Mouse (Mus musculus): ENCODE results near the gene St13. TPM values are rescaled to one million over a fixed set of nuclear protein-coding genes. Genes with fewer than 3 reads are reported as not detected.
A peak's percentile ranks its signal among the peaks of the same experiment; 100 is the strongest.

The St13 gene
- total RNA-seq, 2 experiments from 2014 or later = 122 TPM

- DNase-seq = no peak
Measured at GRCm38 (mm10) chr15:81365246-81365645, 34.6 kb downstream of the St13 start.

DNA sequence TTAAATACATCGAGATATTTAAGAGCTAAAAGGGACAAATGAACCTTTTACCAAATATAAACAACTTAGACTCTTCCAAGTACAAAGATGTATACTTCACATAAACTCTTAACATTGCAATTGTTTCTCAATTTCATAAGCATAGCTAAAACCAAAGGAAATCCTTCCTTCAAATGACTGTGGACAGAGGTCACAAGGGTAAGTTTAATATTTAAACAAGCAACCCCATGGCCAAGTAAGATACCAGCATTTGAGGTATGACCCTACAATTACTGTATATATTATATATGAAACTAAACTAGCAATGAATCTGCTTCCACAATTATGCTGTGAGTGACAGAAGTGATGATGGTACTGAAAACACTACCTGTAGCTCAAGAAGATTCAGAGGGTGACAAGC, 35.6 kb downstream of the St13 start:
- no peak for DNase-seq

DNA sequence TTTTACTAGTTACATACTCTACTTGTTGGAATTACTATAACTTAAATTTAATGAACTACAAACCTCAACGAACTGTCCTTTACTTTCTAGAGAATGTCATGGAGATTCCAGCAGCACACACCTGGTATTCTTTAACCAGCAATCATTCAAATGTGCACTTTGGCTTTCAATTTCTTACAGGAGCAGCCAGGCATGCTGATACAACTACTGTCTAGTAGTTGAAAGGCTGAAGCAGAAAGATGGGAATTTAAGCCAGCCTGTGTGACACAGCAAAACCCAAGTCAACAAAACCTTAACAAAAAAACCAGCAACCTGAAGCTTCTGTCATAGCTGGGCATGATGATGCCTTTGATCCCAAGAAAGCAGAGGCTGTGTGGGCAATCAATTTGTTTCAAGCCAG, 37.4 kb downstream of the St13 start:
- DNase-seq = no peak

- DNase-seq = peak in 1 of 2 experiments; percentile 19
Measured at GRCm38 (mm10) chr15:81361417-81362015, 38.4 kb downstream of the St13 start.

DNA sequence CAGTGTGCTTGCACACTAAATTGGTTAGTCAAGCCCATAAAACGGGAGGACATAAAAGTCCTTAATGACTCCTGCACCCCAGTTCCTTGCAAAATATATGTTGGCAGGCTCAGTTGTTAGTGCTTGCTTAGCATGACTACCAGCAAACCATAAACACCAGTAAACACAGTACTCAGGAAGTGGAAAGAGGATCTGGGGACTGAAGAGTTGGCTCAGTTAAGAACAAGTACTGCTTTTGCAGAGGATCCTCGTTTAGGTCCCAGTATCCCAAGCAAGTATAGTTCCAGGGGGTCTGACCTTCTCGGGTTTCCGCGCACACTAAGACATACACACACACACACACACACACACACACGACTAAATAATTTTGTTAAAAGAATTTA, 38.9 kb downstream of the St13 start:
- no peak for DNase-seq

GRCm38 (mm10) chr15:81360345-81361021, 39.4 kb downstream of the St13 start, which contains the start of gene Slc25a17:
TSS of gene Slc25a17 (minus strand) at chr15:81360812.
- DNase-seq = peak; percentile 98

GRCm38 (mm10) chr15:81359421-81359820, 40.5 kb downstream of the St13 start:
- no peak for DNase-seq

GRCm38 (mm10) chr15:81358943-81359342, 40.9 kb downstream of the St13 start:
- no peak for DNase-seq

- no peak for DNase-seq
Measured at GRCm38 (mm10) chr15:81356946-81357345, 42.9 kb downstream of the St13 start.

DNA sequence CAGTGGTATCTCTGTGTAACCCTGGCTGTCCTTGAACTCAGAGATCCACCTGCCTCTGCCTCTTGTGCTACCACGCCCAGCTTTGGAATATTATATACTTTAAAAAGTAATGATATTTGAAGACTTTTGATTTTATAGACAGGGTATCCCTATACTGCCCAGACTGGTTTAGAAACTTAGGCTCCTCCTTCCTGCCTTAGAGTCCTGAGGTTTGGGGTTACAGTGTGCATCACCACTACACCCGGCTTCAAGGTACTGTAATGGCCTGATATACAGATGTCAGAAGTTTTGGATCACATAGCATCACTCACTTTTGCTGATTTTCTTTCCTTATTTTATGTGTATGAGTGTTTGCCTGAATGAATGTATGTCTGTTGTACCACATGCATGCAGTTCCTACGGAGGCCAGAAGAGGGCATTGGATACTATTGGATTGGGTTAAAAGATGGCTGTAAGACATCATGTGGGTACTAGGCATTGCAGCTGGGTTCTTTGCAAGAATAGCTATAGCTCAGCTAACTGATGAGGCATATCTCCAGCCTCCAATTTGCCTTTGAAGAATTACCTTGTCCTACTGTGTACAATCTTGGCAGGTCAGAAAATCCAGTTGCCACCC, 44.6 kb downstream of the St13 start:
- peak in 1 of 2 experiments; percentile 60 for DNase-seq

DNA sequence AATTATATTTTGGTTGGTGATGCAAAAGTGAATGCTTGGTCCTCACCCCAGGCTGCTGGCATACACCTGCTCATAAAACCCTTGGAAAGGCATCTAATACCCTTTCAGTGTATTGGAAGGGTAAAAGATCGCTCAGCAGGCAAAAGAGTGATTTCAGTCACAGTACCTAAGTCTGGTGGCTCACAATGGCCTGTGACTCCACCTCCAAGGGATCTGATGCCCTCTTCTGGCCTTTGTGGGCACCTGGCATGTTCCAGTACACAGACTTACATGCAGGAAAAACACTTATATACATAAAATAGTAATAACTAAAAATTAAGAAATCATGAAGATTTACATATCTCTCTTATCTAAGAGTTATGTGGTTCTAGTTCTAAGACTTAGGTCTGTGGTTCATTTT, 47.2 kb downstream of the St13 start:
- no peak for DNase-seq

- no peak for DNase-seq
Measured at GRCm38 (mm10) chr15:81350401-81350800, 49.5 kb downstream of the St13 start.

DNA sequence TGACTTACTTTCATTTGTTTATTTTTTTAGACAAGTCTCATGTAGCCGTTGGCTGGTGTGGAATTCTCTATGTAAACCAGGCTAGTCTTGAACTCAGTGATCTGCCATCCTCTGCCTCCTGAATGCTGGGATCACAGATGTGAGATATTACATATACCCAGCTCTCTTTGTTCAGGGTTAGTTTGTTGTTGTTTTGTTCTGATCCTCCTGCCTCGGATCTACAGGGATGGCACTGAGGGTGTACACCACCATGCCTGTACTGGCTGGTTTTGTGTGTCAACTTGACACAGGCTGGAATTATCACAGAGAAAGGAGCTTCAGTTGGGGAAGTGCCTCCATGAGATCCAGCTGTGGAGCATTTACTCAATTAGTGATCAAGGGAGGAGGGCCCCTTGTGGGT, 51.5 kb downstream of the St13 start:
- DNase-seq = no peak

- DNase-seq = no peak
Measured at GRCm38 (mm10) chr15:81347466-81347865, 52.4 kb downstream of the St13 start.

DNA sequence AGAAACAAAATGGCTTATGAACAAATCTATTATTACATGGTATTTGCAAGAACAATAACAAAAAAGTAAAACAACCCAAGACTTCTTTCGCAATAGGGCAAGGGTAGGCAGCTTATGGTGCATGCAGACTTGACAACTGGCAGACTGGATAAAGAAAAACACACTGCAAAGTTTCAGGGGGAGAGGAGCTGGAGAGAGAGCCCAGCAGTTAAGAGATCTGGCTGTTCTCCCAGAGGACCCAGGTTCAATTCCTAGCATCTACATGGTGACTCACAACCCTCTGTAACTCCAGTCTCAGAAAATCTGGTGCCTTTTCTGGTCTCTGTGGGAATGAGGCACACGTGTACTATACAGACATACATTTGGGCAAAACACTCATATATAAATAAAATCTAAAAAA, 58.5 kb downstream of the St13 start:
- DNase-seq = no peak

- DNase-seq = no peak
Measured at GRCm38 (mm10) chr15:81339158-81339557, 60.7 kb downstream of the St13 start.

DNA sequence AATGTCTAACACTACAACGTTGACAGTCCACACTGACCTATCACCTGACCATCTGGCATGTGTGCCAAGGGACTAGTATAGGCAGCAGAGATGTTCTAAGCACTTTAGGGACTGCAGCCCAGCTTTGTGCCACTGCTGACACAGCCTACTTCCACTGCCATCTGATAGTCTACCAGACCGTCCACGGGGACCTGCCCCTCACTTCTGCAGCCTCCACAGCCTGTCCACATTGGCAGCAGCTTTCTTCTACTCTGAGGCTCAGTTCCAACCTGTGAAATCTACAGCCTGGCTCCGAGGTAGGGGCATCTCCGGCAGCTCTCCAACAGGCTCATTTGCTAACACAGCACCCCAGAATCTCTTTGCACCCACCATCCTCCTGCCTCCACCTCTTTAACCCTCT, 63.4 kb downstream of the St13 start:
- DNase-seq = no peak

- DNase-seq = no peak
Measured at GRCm38 (mm10) chr15:81332517-81332916, 67.4 kb downstream of the St13 start.

DNA sequence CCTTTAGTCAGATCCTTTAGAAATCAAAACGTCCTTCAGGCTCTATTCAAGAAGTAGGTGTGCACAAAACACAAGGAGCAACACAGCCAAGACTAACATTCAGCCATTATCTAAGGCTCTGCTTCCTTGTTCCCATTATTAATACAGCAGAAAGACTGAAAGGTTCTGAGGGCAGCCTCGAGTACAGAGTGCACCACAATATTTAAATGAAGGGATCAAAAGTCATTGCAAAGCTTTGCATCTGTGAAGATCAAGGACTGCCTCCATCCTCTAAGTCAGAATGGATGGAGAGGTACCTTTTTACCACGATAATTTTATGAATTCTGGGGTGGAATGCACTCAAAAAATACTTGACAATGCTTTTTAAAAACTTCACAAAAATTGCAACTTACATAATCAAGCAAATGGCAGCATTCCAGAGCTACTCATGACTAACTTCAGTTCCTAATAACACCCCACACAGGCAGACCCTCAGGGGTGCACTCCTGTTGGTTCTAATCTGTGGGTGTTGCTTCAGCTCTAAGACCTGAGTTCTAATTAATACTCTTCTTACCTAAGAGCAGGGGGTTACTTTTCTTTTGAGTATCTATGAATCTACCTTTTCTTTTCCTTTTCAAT, 69.0 kb downstream of the St13 start:
- no peak for DNase-seq

GRCm38 (mm10) chr15:81329721-81330369, 70.0 kb downstream of the St13 start:
- peak in 1 of 2 experiments; percentile 8 for DNase-seq

GRCm38 (mm10) chr15:81327501-81327900, 72.4 kb downstream of the St13 start:
- DNase-seq = no peak

DNA sequence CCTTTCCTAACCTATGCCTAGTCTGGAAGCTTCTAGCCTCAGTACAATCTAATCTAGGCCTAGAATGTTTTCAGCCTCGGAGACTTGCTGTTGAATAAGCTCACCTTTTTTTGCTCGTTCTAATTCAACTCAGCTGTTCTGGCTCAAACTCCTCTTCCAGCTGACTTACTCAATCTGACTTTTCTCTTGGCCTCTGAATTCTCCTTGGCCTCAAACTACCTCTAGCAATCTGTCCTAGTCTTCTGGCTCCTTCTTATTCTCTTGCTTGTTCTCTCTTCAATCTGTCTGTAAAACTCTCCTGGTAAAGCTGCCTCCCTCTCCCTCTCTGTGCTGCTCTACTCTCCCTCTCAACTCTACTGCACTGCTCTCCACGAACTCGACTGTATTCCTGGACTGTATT, 74.9 kb downstream of the St13 start:
- peak; percentile 25 to 43 for DNase-seq

GRCm38 (mm10) chr15:81320137-81320536, 79.7 kb downstream of the St13 start:
- no peak for DNase-seq

Measured in heart, adult 18-20 months (tissue).